Mouse (Mus musculus): ENCODE results near the gene Gm49405. TPM values are rescaled to one million over a fixed set of nuclear protein-coding genes. Genes with fewer than 3 reads are reported as not detected.

Gm49405 gene
- polyA plus RNA-seq, 1 experiment from 2014 or later: 4.6 TPM

DNA sequence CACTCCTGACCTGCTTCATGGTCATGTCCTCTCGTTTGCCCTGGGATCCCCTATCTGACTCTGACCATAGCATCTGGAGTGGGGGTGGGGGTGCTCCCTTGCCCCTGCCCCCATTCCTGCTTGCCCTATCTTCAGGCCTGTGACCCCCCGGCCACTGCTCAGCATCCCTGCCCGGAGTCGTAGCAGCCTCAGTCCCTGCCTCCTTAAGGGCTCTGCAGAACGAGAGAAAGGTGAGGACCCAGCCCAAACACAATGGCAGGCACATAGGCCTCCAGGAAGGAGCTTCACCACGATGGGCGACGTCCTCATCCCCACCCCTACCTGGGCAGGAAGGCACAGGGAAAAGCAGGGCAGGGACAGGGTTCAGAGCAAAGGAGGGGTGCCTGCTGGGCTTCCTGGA, 2.1 kb upstream of the Gm49405 start:
- H3K4me2 ChIP-seq: no peak overlapping the region
- 67% methylated on average over 8 of the region's 8 CpGs for WGBS
- H3K9ac ChIP-seq: 0 out of 2 replicates have a peak overlapping the region, but pooled peaks have one; percentile 3
- H3K4me3 ChIP-seq: no peak overlapping the region
- H3K36me3 ChIP-seq: no peaks in the 10 kb centered on the region
- H3K27me3 ChIP-seq (replicated peaks): 0 out of 2 replicates have a peak, but pooled peaks cover 5% of the 10 kb centered on the region
- H3K27ac ChIP-seq (ENCODE audit: poor library complexity, severe bottlenecking): no peak overlapping the region
- no peaks in the 10 kb centered on the region for H3K9me3 ChIP-seq (replicated peaks)
- H3K4me1 ChIP-seq (replicated peaks): peaks cover 40% of the 10 kb centered on the region
- ATAC-seq (ENCODE audit: insufficient number of reproducible peaks, low FRiP score): no peak

- Histone ChIP-seq H3K27me3 (replicated peaks) (0 out of 2 replicates have a peak, but pooled peaks cover 5% of the 10 kb centered on the region), H3K9ac (peak overlapping the region; percentile 94), H3K36me3 (peaks cover 1% of the 10 kb centered on the region; the same call in 1 of the 2 replicates), H3K4me3 (peak overlapping the region; percentile 77), H3K27ac (ENCODE audit: poor library complexity, severe bottlenecking) (no peak overlapping the region), H3K4me1 (replicated peaks) (peaks cover 49% of the 10 kb centered on the region), H3K9me3 (replicated peaks) (no peaks in the 10 kb centered on the region), H3K4me2 (peak overlapping the region; percentile 87)
- no peak for ATAC-seq (ENCODE audit: insufficient number of reproducible peaks, low FRiP score)
- WGBS: 81% methylated on average over 9 of the region's 9 CpGs
These were observed 1.2 kb upstream of the Gm49405 start for GRCm38 (mm10) chr19:3999121-3999730.

- no peak for ATAC-seq (ENCODE audit: insufficient number of reproducible peaks, low FRiP score)
- H3K4me1 ChIP-seq (replicated peaks): peaks cover 63% of the 10 kb centered on the region
- WGBS: 19% methylated on average over 17 of the region's 17 CpGs
These were observed 611 bp downstream of the Gm49405 start for GRCm38 (mm10) chr19:4000949-4001525.

GRCm38 (mm10) chr19:4001752-4002151, 1.3 kb downstream of the Gm49405 start:
- WGBS: 67% methylated on average over 5 of the region's 5 CpGs
- Histone ChIP-seq H3K36me3 (peaks cover 21% of the 10 kb centered on the region), H3K9me3 (replicated peaks) (no peaks in the 10 kb centered on the region), H3K4me1 (replicated peaks) (peaks cover 65% of the 10 kb centered on the region), H3K27me3 (replicated peaks) (no peaks in the 10 kb centered on the region), H3K27ac (ENCODE audit: poor library complexity, severe bottlenecking) (peak overlapping the region; percentile 99), H3K9ac (peak overlapping the region; percentile 94; the same call in 1 of the 2 replicates), H3K4me3 (no peak overlapping the region), H3K4me2 (peak overlapping the region; percentile 87; the same call in 1 of the 2 replicates)
- no peak for ATAC-seq (ENCODE audit: insufficient number of reproducible peaks, low FRiP score)

More at GRCm38 (mm10) chr19:4000949-4001525, 611 bp downstream of the Gm49405 start:
- Histone ChIP-seq H3K36me3 (peaks cover 14% of the 10 kb centered on the region), H3K9ac (peak overlapping the region; percentile 94), H3K27me3 (replicated peaks) (no peaks in the 10 kb centered on the region), H3K4me3 (peak overlapping the region; percentile 77), H3K9me3 (replicated peaks) (no peaks in the 10 kb centered on the region), H3K27ac (ENCODE audit: poor library complexity, severe bottlenecking) (peak overlapping the region; percentile 99), H3K4me2 (peak overlapping the region; percentile 87)

GRCm38 (mm10) chr19:4003112-4003511, 2.7 kb downstream of the Gm49405 start, which contains the start of gene Doc2g:
TSS of gene Doc2g (plus strand) at chr19:4003313.
- peak within 1 kb of the TSS; percentile 70 for H3K9ac ChIP-seq
- ATAC-seq (ENCODE audit: insufficient number of reproducible peaks, low FRiP score): peak; percentile 26; the same call in 1 of the 2 replicates
- peak within 1 kb of the TSS; percentile 99 for H3K27ac ChIP-seq (ENCODE audit: poor library complexity, severe bottlenecking)
- peak within 1 kb of the TSS; percentile 27 for H3K4me3 ChIP-seq
- H3K4me2 ChIP-seq: peak within 1 kb of the TSS; percentile 60
- H3K9me3 ChIP-seq (replicated peaks): no peaks in the 10 kb centered on the region
- H3K27me3 ChIP-seq (replicated peaks): no peaks in the 10 kb centered on the region
- peaks cover 35% of the 10 kb centered on the region for H3K36me3 ChIP-seq
- peaks cover 59% of the 10 kb centered on the region for H3K4me1 ChIP-seq (replicated peaks)
- WGBS: 39% methylated on average over 1 of the region's 1 CpGs

DNA sequence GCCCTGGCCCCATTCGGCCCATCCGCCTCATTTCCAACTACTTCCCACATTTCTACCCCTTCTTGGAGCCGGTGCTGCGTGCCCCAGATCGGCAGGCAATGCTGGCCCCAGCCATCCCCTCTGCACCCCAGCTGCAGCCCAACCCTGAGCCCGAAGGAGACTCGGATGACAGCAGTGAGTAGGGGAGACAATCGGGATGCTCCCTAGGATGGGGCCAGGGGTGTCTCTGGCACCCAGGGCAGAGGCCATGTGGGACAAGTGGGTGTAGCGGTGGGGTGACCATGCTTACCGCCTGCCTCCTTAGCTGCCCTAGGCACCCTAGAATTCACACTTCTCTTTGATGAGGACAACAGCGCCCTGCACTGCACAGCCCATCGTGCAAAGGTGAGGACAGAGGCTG, 3.2 kb downstream of the Gm49405 start:
- Histone ChIP-seq H3K4me1 (replicated peaks) (peaks cover 59% of the 10 kb centered on the region), H3K9ac (peak overlapping the region; percentile 70), H3K4me2 (peak overlapping the region; percentile 60), H3K27me3 (replicated peaks) (no peaks in the 10 kb centered on the region), H3K27ac (ENCODE audit: poor library complexity, severe bottlenecking) (peak overlapping the region; percentile 99), H3K36me3 (peaks cover 40% of the 10 kb centered on the region), H3K9me3 (replicated peaks) (no peaks in the 10 kb centered on the region), H3K4me3 (peak overlapping the region; percentile 27)
- 68% methylated on average over 12 of the region's 12 CpGs for whole genome bisulfite sequencing
- ATAC-seq (ENCODE audit: insufficient number of reproducible peaks, low FRiP score): no peak

DNA sequence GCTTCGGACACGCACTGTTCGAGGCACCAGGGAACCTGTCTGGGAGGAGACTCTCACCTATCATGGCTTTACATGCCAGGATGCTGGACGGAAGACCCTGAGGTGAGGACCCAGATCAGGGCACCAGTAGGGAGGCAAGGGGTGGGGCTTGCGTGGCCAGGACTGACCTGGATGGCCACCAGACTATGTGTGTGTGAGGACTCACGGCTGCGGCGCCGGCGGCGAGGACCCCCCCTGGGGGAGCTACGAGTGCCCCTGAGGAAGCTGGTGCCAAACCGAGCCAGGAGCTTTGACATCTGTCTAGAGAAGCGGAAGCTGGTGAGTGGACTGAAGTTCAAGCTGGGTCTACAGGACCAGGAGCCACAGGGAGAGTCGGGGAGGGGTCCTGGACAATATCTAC, 3.9 kb downstream of the Gm49405 start:
- Histone ChIP-seq H3K4me2 (peak overlapping the region; percentile 60), H3K9me3 (replicated peaks) (no peaks in the 10 kb centered on the region), H3K9ac (peak overlapping the region; percentile 70; the same call in 1 of the 2 replicates), H3K4me3 (no peak overlapping the region), H3K36me3 (peaks cover 47% of the 10 kb centered on the region), H3K4me1 (replicated peaks) (peaks cover 55% of the 10 kb centered on the region), H3K27me3 (replicated peaks) (no peaks in the 10 kb centered on the region), H3K27ac (ENCODE audit: poor library complexity, severe bottlenecking) (peak overlapping the region; percentile 99)
- ATAC-seq (ENCODE audit: insufficient number of reproducible peaks, low FRiP score): no peak
- 75% methylated on average over 15 of the region's 15 CpGs for WGBS

DNA sequence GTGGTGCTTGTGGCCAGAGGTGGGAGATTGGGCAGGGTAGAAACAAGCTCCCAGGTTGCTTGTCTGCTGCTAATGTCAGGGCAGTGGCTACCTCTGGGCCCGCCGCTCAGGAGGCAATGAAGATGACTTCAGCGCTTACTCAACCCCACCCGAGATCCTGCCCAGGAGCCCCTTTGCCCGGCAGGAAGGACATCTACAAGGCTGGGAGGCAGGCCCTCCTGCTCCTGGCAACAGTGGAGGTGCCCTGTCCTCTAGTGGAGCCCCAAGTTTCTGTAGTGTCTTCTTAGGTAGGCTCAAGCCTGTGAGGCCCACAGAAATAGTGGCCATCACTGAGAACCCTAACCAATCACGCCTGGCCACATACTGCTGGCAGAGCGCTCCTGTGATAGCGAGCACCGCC, 4.7 kb downstream of the Gm49405 start:
- ATAC-seq (ENCODE audit: insufficient number of reproducible peaks, low FRiP score): no peak
- Histone ChIP-seq H3K4me2 (peak overlapping the region; percentile 6; the same call in 1 of the 2 replicates), H3K27me3 (replicated peaks) (no peaks in the 10 kb centered on the region), H3K4me1 (replicated peaks) (peaks cover 51% of the 10 kb centered on the region), H3K9ac (peak overlapping the region; percentile 21; the same call in 1 of the 2 replicates), H3K27ac (ENCODE audit: poor library complexity, severe bottlenecking) (peak overlapping the region; percentile 11), H3K36me3 (peaks cover 54% of the 10 kb centered on the region), H3K4me3 (no peak overlapping the region), H3K9me3 (replicated peaks) (no peaks in the 10 kb centered on the region)
- 83% methylated on average over 9 of the region's 9 CpGs for WGBS

DNA sequence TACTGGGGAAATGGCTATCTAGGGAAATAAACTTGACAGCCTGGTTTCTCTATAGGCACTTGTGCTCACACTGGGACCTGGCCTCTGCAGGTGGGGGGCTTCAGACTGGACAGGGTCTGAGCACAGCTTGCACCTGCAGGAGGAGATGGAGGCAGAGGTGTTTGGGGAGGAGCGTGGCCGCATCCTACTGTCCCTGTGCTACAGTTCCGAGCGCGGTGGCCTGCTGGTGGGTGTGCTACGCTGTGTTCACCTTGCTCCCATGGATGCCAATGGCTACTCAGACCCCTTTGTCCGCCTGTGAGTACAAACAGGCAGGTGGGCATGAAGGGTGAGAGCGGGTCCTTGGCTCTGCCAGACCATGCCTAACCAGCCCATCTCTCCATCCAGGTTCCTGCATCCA, 5.5 kb downstream of the Gm49405 start:
- H3K4me3 ChIP-seq: no peak overlapping the region
- no peak overlapping the region for H3K9ac ChIP-seq
- no peak overlapping the region for H3K4me2 ChIP-seq
- no peaks in the 10 kb centered on the region for H3K9me3 ChIP-seq (replicated peaks)
- ATAC-seq (ENCODE audit: insufficient number of reproducible peaks, low FRiP score): no peak
- peaks cover 50% of the 10 kb centered on the region for H3K4me1 ChIP-seq (replicated peaks)
- 88% methylated on average over 8 of the region's 8 CpGs for whole genome bisulfite sequencing
- no peak overlapping the region for H3K27ac ChIP-seq (ENCODE audit: poor library complexity, severe bottlenecking)
- H3K27me3 ChIP-seq (replicated peaks): no peaks in the 10 kb centered on the region
- H3K36me3 ChIP-seq: peaks cover 61% of the 10 kb centered on the region

- 94% methylated on average over 5 of the region's 5 CpGs for WGBS
- Histone ChIP-seq H3K4me1 (replicated peaks) (peaks cover 29% of the 10 kb centered on the region), H3K4me3 (no peak overlapping the region), H3K27ac (ENCODE audit: poor library complexity, severe bottlenecking) (no peak overlapping the region), H3K4me2 (peak overlapping the region; percentile 69; the same call in 1 of the 2 replicates), H3K27me3 (replicated peaks) (no peaks in the 10 kb centered on the region), H3K36me3 (peaks cover 48% of the 10 kb centered on the region), H3K9me3 (replicated peaks) (no peaks in the 10 kb centered on the region), H3K9ac (no peak overlapping the region)
- no peak for ATAC-seq (ENCODE audit: insufficient number of reproducible peaks, low FRiP score)
These were observed 10.7 kb downstream of the Gm49405 start for GRCm38 (mm10) chr19:4011086-4011485.

DNA sequence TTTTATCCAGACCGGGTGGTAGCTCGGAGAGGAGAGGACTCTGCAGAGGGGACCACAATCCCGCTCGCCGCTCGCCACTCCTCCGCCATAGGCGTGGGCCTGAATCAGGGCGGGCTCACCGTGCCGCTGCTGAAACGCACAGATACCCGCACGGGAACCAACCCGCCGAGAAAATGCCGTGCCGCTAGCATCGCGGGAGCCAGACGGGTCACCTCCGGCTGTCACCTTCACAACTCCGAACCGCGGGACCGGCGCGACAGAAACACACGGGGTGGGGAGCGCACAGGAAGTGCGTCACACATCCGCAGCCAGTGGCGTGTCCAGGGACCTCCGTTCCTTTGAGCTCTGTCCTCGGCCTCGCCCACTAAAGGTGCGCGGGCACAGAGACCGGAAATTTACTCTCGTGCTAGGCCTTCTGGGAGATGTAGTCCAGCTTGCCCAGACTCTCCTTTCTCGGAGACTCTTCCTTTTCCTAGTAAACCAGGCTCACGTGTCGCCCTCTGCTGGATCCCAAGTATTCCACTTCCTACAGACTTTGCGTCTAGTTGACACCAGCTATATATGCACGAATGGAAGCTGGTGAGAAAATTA, 12.1 kb downstream of the Gm49405 start, which contains the start of gene Ndufv1:
Gene Ndufv1, minus strand, starts transcription at position 375 of the 591 bp plus-strand sequence.
- WGBS: under 1% methylated on average over 45 of the region's 45 CpGs
- peak within 1 kb of the TSS; percentile 53 for H3K27ac ChIP-seq (ENCODE audit: poor library complexity, severe bottlenecking)

More for the DNA sequence above, 12.1 kb downstream of the Gm49405 start, which contains the start of gene Ndufv1:
- peak within 1 kb of the TSS; percentile 85 for H3K4me3 ChIP-seq
- peaks cover 34% of the 10 kb centered on the region for H3K36me3 ChIP-seq
- no peaks in the 10 kb centered on the region for H3K27me3 ChIP-seq (replicated peaks)
- peaks cover 28% of the 10 kb centered on the region for H3K4me1 ChIP-seq (replicated peaks)
- peak within 1 kb of the TSS; percentile 69 for H3K4me2 ChIP-seq
- H3K9me3 ChIP-seq (replicated peaks): no peaks in the 10 kb centered on the region
- H3K9ac ChIP-seq: peak within 1 kb of the TSS; percentile 84
- peak; percentile 98 for ATAC-seq (ENCODE audit: insufficient number of reproducible peaks, low FRiP score)

Measured in heart, embryonic 12.5 days (tissue).